In genomic region chr2:131443084-131443890, GRCm38 (mm10) we compare ENCODE assay signal across 17 mouse cellular contexts. TPM values are rescaled to one million over a fixed set of nuclear protein-coding genes. Genes with fewer than 3 reads are reported as not detected.
DNase-seq lines count a peak whose midpoint lies in the region; ATAC-seq and TF ChIP-seq lines count a peak whose summit lies in the region.
"Had no signal": no experiment of that assay in that cellular context is flagged by ENCODE, and none has a peak within 500 bp of the region (broad histone marks: within the 10 kb centered on the region; RNA-seq: fewer than 3 reads in every experiment).

No protein-coding gene starts in this region.

- no peaks in the 10 kb centered on the region for H3K27me3 ChIP-seq in heart, adult 2 months (ENCODE audit: control insufficient read depth, insufficient read depth, low read length)
- H3K27me3 ChIP-seq in lung, postnatal 0 days (replicated peaks; ENCODE audit: insufficient read depth, low read length), result no peaks in the 10 kb centered on the region
- no peaks in the 10 kb centered on the region for H3K27me3 ChIP-seq in stomach, postnatal 0 days (ENCODE audit: control insufficient read depth, insufficient read depth, low read length)
- H3K27me3 ChIP-seq: limb, embryonic 15.5 days; neural tube, embryonic 15.5 days had no signal

- H3K79me2 ChIP-seq in heart, adult 2 months (replicated peaks; ENCODE audit: control insufficient read depth, insufficient read depth, low read length), result no peaks in the 10 kb centered on the region

- H3K9ac ChIP-seq in heart, adult 2 months (ENCODE audit: low read depth, low read length), result no peak overlapping the region
- no peak overlapping the region for H3K9ac ChIP-seq in lung, postnatal 0 days (replicated peaks; ENCODE audit: low read depth)
- no peak overlapping the region for H3K9ac ChIP-seq in stomach, postnatal 0 days (ENCODE audit: low read length)
- H3K9ac ChIP-seq: limb, embryonic 15.5 days; neural tube, embryonic 15.5 days had no signal

- no peaks in the 10 kb centered on the region for H3K9me3 ChIP-seq in lung, postnatal 0 days (ENCODE audit: low read length)
- H3K9me3 ChIP-seq in stomach, postnatal 0 days (ENCODE audit: control insufficient read depth, low read length), result no peaks in the 10 kb centered on the region
- H3K9me3 ChIP-seq: limb, embryonic 15.5 days; neural tube, embryonic 15.5 days had no signal

- H3K4me2 ChIP-seq in lung, postnatal 0 days (replicated peaks; ENCODE audit: low read depth, low read length), result no peak overlapping the region
- H3K4me2 ChIP-seq in stomach, postnatal 0 days (replicated peaks; ENCODE audit: low read depth), result no peak overlapping the region
- H3K4me2 ChIP-seq: limb, embryonic 15.5 days; neural tube, embryonic 15.5 days had no signal

- TF ChIP-seq EP300 in heart, adult 2 months (IDR thresholded peaks at IDR 0.05; ENCODE audit: insufficient read depth, low read depth, low read length), result no peak
- TF ChIP-seq EP300 in lung, postnatal 0 days (IDR thresholded peaks at IDR 0.05), result no peak
- no peak for TF ChIP-seq EP300 in stomach, postnatal 0 days (optimal IDR thresholded peaks at IDR 0.05)

- ATAC-seq in lung, postnatal 0 days, result no peak
- ATAC-seq in common myeloid progenitor, adult 5-6 weeks (replicated peaks; ENCODE audit: low read depth, poor library complexity, severe bottlenecking), result 0 out of 2 replicates have a peak, but pooled peaks have one; percentile 25
- ATAC-seq in stomach, postnatal 0 days (ENCODE audit: low FRiP score, low TSS enrichment), result no peak

- peaks cover 7% of the 10 kb centered on the region for H3K4me1 ChIP-seq in heart, adult 2 months (ENCODE audit: control insufficient read depth, insufficient read depth, low read length)
- no peaks in the 10 kb centered on the region for H3K4me1 ChIP-seq in lung, postnatal 0 days (ENCODE audit: insufficient read depth, low read depth, low read length)
- H3K4me1 ChIP-seq in stomach, postnatal 0 days (replicated peaks; ENCODE audit: control insufficient read depth, insufficient read depth), result 0 out of 2 replicates have a peak, but pooled peaks cover 3% of the 10 kb centered on the region
- H3K4me1 ChIP-seq: neural tube, embryonic 15.5 days had no signal

- intact Hi-C loops in heart, adult 2 months (cut with DNase I), result loop anchor here (1.0 kb wide), 1 partner anchor 67 kb away; no protein-coding TSS in a partner anchor

- no peak overlapping the region for H3K27ac ChIP-seq in heart, adult 2 months
- no peak overlapping the region for H3K27ac ChIP-seq in lung, postnatal 0 days (ENCODE audit: low read length)
- no peak overlapping the region for H3K27ac ChIP-seq in stomach, postnatal 0 days (replicated peaks)
- H3K27ac ChIP-seq: limb, embryonic 15.5 days; neural tube, embryonic 15.5 days had no signal

- H3K4me3 ChIP-seq in heart, adult 2 months, result no peak overlapping the region
- H3K4me3 ChIP-seq in lung, postnatal 0 days (ENCODE audit: low read depth, low read length), result no peak overlapping the region
- H3K4me3 ChIP-seq in stomach, postnatal 0 days (ENCODE audit: low read depth, low read length), result no peak overlapping the region
- H3K4me3 ChIP-seq: erythroblast, embryonic 14.5 days; limb, embryonic 15.5 days; neural tube, embryonic 15.5 days had no signal

- WGBS in heart, adult 2 months, result 77% methylated on average over 8 of the region's 8 CpGs
- WGBS in lung, postnatal 0 days, result 68% methylated on average over 8 of the region's 8 CpGs
- WGBS in stomach, postnatal 0 days, result 59% methylated on average over 8 of the region's 8 CpGs

- no peak for DNase-seq in heart, adult 2 months
- DNase-seq in heart, adult 9 months (ENCODE audit: low spot score in 2 of 2), result no peak
- DNase-seq in lung, postnatal 0 days (ENCODE audit: low spot score), result no peak
- DNase-seq in lung, postnatal 36 days, result no peak
- DNase-seq in stomach, postnatal 0 days (ENCODE audit: low spot score), result no peak
- DNase-seq in B cell, adult 2 months, result no peak
- no peak for DNase-seq in kidney, postnatal 4 days
- DNase-seq: adrenal gland, adult 2 months; cerebellum, adult 11-12 months; gastrocnemius, postnatal 10 days; heart, postnatal 36 days; kidney, postnatal 25 days; spleen, adult 18-20 months had no signal

- TF ChIP-seq CTCF in heart, adult 2 months (IDR thresholded peaks at IDR 0.05), result peak; percentile 63
- TF ChIP-seq CTCF in lung, postnatal 0 days (IDR thresholded peaks at IDR 0.05), result peak; percentile 25; the same call in 1 of the 2 replicates
- peak; percentile 31 for TF ChIP-seq CTCF in stomach, postnatal 0 days (IDR thresholded peaks at IDR 0.05; ENCODE audit: low read depth)

- no peaks in the 10 kb centered on the region for H3K36me3 ChIP-seq in heart, adult 2 months (ENCODE audit: control insufficient read depth, insufficient read depth, low read length)
- no peaks in the 10 kb centered on the region for H3K36me3 ChIP-seq in lung, postnatal 0 days (ENCODE audit: insufficient read depth, low read length)
- H3K36me3 ChIP-seq in stomach, postnatal 0 days (ENCODE audit: control insufficient read depth, insufficient read depth, low read length), result no peaks in the 10 kb centered on the region
- H3K36me3 ChIP-seq: limb, embryonic 15.5 days; neural tube, embryonic 15.5 days had no signal

- no peak for TF ChIP-seq POLR2A in heart, adult 2 months (IDR thresholded peaks at IDR 0.05; ENCODE audit: insufficient read depth, low read depth, low read length)

RNA-seq across cellular contexts. Expression of gene Smox, which starts 48.0 kb away (rescaled TPM):
- total RNA-seq in heart, adult 2 months (2021), result 10 to 100 TPM; 23.0 to 28.1 TPM
- polyA plus RNA-seq in heart, adult 2 months (2012; rRNA removed), result 34.8 and 39.8 TPM in 2 replicates
- polyA plus RNA-seq in lung, postnatal 0 days (2015; fragmentation: Nextera tagmentation; extraction: Ambion mirVana), result 31.0 and 31.1 TPM in 2 replicates
- 9.3 and 23.2 TPM in 2 replicates for total RNA-seq in common myeloid progenitor, adult 5-6 weeks (2017)
- polyA plus RNA-seq in stomach, postnatal 0 days (2015; fragmentation: Nextera tagmentation; extraction: Ambion mirVana), result 19.1 and 21.4 TPM in 2 replicates
